Mouse (Mus musculus): ENCODE measurements around the gene Naa35.

DNA sequence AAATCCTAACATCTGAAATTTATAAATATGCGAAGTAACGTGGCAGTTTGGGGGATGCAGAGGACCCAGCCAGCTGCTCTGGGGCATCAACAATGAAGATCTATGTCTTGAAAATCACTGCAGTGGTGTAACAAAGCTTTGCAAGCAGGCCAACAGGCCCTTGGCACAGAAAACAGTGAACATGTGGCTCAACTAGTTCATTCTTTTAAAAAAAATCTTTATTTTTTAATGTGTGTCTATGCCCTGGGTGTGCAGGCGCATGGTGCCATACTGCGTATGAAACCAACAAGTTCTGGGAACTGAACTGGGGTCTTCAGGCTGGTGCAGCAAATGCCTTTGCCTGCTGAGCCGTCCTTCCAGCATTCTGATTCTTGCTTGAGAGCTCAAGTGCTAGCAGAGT lies 32.8 kb upstream of the Naa35 start:
- TF ChIP-seq EP300 (IDR thresholded peaks at IDR 0.05; ENCODE audit: low read depth) (no peak), CTCF (IDR thresholded peaks at IDR 0.05; ENCODE audit: low read depth) (no peak)
